Mouse (Mus musculus) liver, adult 2 months (tissue): ENCODE results near the gene Tmem240.

Experiments
- CTCF ChIP-seq: fragments of 200-500 bp; IDR thresholded peaks from 2 replicates; pipeline ENCODE4 v1.5.1; 2011; ENCODE audit warnings: low read depth, low read length, control low read depth
- POLR2A ChIP-seq: fragments of 200-500 bp; IDR thresholded peaks from 2 replicates; pipeline ENCODE4 v1.6.1; 2011; ENCODE audit warnings: low read length, control low read depth; ENCODE audit not compliant: insufficient read depth; ENCODE audit errors: extremely low read depth

GRCm38 (mm10) chr4:155783486-155784080 is 49.0 kb downstream of the Tmem240 start:
- TF ChIP-seq POLR2A, result no peak
- no peak for TF ChIP-seq CTCF
